Mouse (Mus musculus): ENCODE results near the gene Fam151b. TPM values are rescaled to one million over a fixed set of nuclear protein-coding genes. Genes with fewer than 3 reads are reported as not detected.

The Fam151b gene
- total RNA-seq, 2 experiments from 2014 or later, result 4.5 to 6.5 TPM

- DNase-seq, result no peak
Observed at GRCm38 (mm10) chr13:92419630-92420029, 64.2 kb downstream of the Fam151b start.

- DNase-seq, result peak; percentile 27 to 46
Observed at GRCm38 (mm10) chr13:92410486-92410885, 73.3 kb downstream of the Fam151b start.

- no peak for DNase-seq
Observed at GRCm38 (mm10) chr13:92403496-92403895, 80.3 kb downstream of the Fam151b start.

GRCm38 (mm10) chr13:92402063-92402462 lies 81.8 kb downstream of the Fam151b start:
- no peak for DNase-seq

Other genes starting within 250 kb of the Fam151b start
- not detected for gene Gm20379, start 178.0 kb downstream of the Fam151b start, total RNA-seq (2021)
- 1 to 10 TPM; 2.5 to 4.1 TPM for gene Dhfr, start 129.3 kb downstream of the Fam151b start, total RNA-seq (2021)
- gene Msh3, start 129.0 kb downstream of the Fam151b start, total RNA-seq (2021), result 10 to 100 TPM; 15.7 to 26.2 TPM
- 1 to 10 TPM in 1 of 2 experiments, under 1 TPM in 1; 0.69 to 1.3 TPM for gene Ankrd34b, start 58.1 kb downstream of the Fam151b start, total RNA-seq (2021)
- gene Zfyve16, start 46.9 kb upstream of the Fam151b start, total RNA-seq (2021), result 10 to 100 TPM; 28.3 to 28.5 TPM
- gene Spz1, start 92.2 kb upstream of the Fam151b start, total RNA-seq (2021), result not detected
- 10 to 100 TPM; 63.7 to 92.3 TPM for gene Serinc5, start 127.1 kb upstream of the Fam151b start, total RNA-seq (2021)

Measured in adrenal gland, postnatal 36 days (tissue).